Mouse (Mus musculus) testis, postnatal 10 days (tissue): ENCODE measurements at regions not wholly inside any gene's neighbourhood (a gene's known extent, or its start where the extent isn't known, plus 50 kb on each side); places are given as distances from the start of the nearest gene placed in this dataset.

Experiments
- DNase-seq: peaks from one replicate; pipeline ENCODE4 v3.0.0; 2021; ENCODE audit warnings: low spot score

GRCm38 (mm10) chr4:89400342-89400741 is 89.5 kb upstream of the Cdkn2b start:
- no peak for DNase-seq

- DNase-seq: no peak
Measured at GRCm38 (mm10) chr4:89399277-89399676, 88.4 kb upstream of the Cdkn2b start.

- DNase-seq: no peak
Measured at GRCm38 (mm10) chr4:89396020-89396419, 85.2 kb upstream of the Cdkn2b start.

- DNase-seq: no peak
Measured at GRCm38 (mm10) chr4:89395336-89395735, 84.5 kb upstream of the Cdkn2b start.

GRCm38 (mm10) chr4:89393251-89393711 is 82.4 kb upstream of the Cdkn2b start:
- DNase-seq: no peak

- no peak for DNase-seq
Measured at GRCm38 (mm10) chr4:89392791-89393190, 82.0 kb upstream of the Cdkn2b start.

- no peak for DNase-seq
Measured at GRCm38 (mm10) chr4:89391463-89392308, 80.8 kb upstream of the Cdkn2b start.

- DNase-seq: no peak
Measured at GRCm38 (mm10) chr4:89383548-89383947, 72.7 kb upstream of the Cdkn2b start.

- no peak for DNase-seq
Measured at GRCm38 (mm10) chr4:89382434-89382976, 71.7 kb upstream of the Cdkn2b start.

GRCm38 (mm10) chr4:89381763-89382162 is 70.9 kb upstream of the Cdkn2b start:
- no peak for DNase-seq

GRCm38 (mm10) chr4:89381077-89381476 is 70.2 kb upstream of the Cdkn2b start:
- no peak for DNase-seq

GRCm38 (mm10) chr4:89380330-89380945 is 69.6 kb upstream of the Cdkn2b start:
- DNase-seq: no peak

- no peak for DNase-seq
Measured at GRCm38 (mm10) chr4:89379622-89380329, 68.9 kb upstream of the Cdkn2b start.

- no peak for DNase-seq
Measured at GRCm38 (mm10) chr4:89372631-89373030, 61.8 kb upstream of the Cdkn2b start.

GRCm38 (mm10) chr4:89368850-89369524 is 58.1 kb upstream of the Cdkn2b start:
- DNase-seq: no peak

- DNase-seq: no peak
Measured at GRCm38 (mm10) chr4:89366581-89367141, 55.8 kb upstream of the Cdkn2b start.

GRCm38 (mm10) chr4:89365875-89366274 is 55.0 kb upstream of the Cdkn2b start:
- no peak for DNase-seq

GRCm38 (mm10) chr4:89363150-89363683 is 52.4 kb upstream of the Cdkn2b start:
- no peak for DNase-seq

GRCm38 (mm10) chr4:89362650-89363049 is 51.8 kb upstream of the Cdkn2b start:
- no peak for DNase-seq

- no peak for DNase-seq
Measured at GRCm38 (mm10) chr4:89361316-89361715, 50.5 kb upstream of the Cdkn2b start.
